Mouse (Mus musculus) thymus, adult 2 months (tissue): Measurements from ENCODE around the gene Sapcd2.

Experiments
- CTCF ChIP-seq: fragments of 200-500 bp; IDR thresholded peaks from 2 replicates; pipeline ENCODE4 v1.5.1; 2012; ENCODE audit warnings: mild to moderate bottlenecking, control low read depth, low read length, moderate library complexity, borderline replicate concordance; ENCODE audit not compliant: control insufficient read depth, poor library complexity, insufficient read depth; ENCODE audit errors: extremely low read depth
- POLR2A ChIP-seq: fragments of 200-500 bp; IDR thresholded peaks from 2 replicates; pipeline ENCODE4 v1.6.1; 2012; ENCODE audit warnings: mild to moderate bottlenecking, low read length, control low read depth, moderate library complexity; ENCODE audit not compliant: control insufficient read depth, poor library complexity, insufficient read depth; ENCODE audit errors: extremely low read depth

DNA sequence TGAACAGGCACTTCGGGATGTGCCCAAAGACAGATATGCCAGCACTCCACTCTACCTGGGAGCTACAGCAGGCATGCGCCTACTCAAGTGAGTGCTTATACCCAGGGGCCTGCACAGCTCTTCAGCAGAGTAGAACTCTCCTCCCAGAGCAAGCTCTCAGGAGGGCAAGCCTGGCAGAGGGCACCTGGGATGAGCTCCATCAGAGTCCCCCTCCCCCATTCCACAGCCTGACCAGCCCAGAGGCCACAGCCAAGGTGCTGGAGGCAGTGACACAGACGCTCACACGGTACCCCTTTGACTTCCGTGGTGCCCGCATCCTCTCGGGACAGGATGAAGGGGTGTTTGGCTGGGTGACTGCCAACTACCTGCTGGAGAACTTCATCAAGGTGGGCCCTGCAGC lies 25.9 kb downstream of the Sapcd2 start:
- TF ChIP-seq CTCF (no peak), POLR2A (no peak)
